Mouse (Mus musculus) A20 (cell line): ENCODE data around the gene Defb10.
"Not testable (repeated sequence)": the region's sequence is repeated elsewhere in the genome, so short reads cannot be mapped to it uniquely, and the experiment has no call there.

ENCODE experiments used
- DNase-seq: peaks from one replicate; pipeline ENCODE4 v3.0.0-alpha.2; 2011; ENCODE audit warnings: low read depth, low spot score

The Defb10 gene

DNA sequence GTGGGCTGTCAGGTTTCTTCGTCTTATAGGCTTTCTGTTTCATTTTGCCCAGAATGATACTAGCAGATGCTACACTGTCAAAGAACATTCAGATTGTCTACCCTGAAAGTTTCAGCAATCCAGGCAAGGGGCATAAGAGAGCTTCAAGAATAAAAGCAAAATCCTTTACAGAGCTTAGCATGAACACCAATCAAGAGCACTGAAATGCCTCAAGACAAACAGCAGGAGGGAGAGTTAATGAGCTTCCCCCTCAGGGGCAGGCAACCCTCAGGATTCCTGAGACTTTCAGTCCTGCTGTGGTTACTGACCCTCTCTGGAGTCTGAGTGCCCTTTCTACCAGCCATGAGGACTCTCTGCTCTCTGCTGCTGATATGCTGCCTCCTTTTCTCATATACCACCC lies at the start of gene Defb10:
TSS of gene Defb10 (plus strand) at position 316 of the 400 bp plus-strand sequence.
- DNase-seq: not testable (repeated sequence)

DNA sequence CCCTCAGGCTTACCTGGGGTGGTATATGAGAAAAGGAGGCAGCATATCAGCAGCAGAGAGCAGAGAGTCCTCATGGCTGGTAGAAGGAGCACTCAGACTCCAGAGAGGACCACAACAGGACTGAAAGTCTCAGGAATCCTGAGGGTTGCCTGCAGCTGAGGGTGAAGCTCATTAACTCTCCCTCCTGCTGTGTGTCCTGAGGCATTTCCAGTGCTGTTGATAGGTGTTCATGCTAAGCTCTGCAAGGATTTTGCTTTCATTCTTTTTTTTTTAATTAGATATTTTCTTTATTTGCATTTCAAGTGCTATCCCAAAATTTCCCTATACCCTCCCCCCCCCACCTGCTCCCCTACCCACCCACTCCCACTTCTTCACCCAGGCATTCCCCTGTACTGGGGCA lies 26.6 kb downstream of the Defb10 start, which contains the start of gene Defb9:
TSS of gene Defb9 (minus strand) at position 101 of the 400 bp plus-strand sequence.
- DNase-seq: not testable (repeated sequence)

DNA sequence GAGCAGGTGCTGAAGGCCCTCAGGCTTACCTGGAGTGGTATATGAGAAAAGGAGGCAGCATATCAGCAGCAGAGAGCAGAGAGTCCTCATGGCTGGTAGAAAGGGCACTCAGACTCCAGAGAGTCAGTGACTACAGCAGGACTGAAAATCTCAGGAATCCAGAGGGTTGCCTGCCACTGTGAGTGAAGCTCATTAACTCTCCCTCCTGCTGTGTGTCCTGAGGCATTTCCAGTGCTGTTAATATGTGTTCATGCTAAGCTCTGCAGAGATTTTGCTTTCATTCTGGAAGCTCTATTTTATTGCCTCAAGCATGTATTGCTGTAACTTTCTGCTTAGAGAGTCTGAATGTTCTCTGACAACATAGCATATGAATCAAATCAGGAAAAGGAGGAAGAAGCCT lies 47.6 kb downstream of the Defb10 start, which contains the start of gene Defb11:
TSS of gene Defb11 (minus strand) at position 123 of the 400 bp plus-strand sequence.
- DNase-seq: not testable (repeated sequence)
